Mouse (Mus musculus): ENCODE data around the gene Smarca4. TPM values are rescaled to one million over a fixed set of nuclear protein-coding genes. Genes with fewer than 3 reads are reported as not detected.
A peak's percentile ranks its signal among the peaks of the same experiment; 100 is the strongest.

The Smarca4 gene
- polyA plus RNA-seq, 1 experiment from 2014 or later = 183 TPM

DNA sequence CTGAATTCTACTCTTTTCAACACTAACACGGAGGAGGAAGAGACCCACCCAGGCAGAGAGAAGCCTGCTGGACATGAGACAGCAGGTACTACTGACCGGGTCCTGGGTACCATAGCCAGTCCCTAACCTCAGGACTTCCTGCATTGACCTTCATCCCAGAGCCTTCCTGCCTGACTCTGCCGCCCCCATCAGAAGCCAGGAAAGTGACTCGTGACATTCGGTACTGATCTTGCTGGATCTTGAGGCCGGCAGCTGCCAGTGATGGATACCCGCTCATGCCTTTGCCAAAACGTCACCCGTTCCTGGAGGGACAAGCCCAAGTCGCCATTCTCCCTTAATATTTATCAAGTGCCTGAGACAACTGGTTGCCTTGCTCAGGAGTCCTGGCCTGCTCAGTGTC, 132.5 kb downstream of the Smarca4 start:
- H3K4me1 ChIP-seq (replicated peaks) = no peaks in the 10 kb centered on the region
- no peak for ATAC-seq
- no peak overlapping the region for H3K9ac ChIP-seq (replicated peaks)
- no peak overlapping the region for H3K4me3 ChIP-seq (replicated peaks)
- H3K27ac ChIP-seq = 0 out of 2 replicates have a peak overlapping the region, but pooled peaks have one; percentile 26
- peaks cover 64% of the 10 kb centered on the region for H3K36me3 ChIP-seq
- 89% methylated on average over 10 of the region's 10 CpGs for WGBS
- H3K4me2 ChIP-seq (replicated peaks) = no peak overlapping the region
- no peaks in the 10 kb centered on the region for H3K27me3 ChIP-seq
- no peaks in the 10 kb centered on the region for H3K9me3 ChIP-seq

DNA sequence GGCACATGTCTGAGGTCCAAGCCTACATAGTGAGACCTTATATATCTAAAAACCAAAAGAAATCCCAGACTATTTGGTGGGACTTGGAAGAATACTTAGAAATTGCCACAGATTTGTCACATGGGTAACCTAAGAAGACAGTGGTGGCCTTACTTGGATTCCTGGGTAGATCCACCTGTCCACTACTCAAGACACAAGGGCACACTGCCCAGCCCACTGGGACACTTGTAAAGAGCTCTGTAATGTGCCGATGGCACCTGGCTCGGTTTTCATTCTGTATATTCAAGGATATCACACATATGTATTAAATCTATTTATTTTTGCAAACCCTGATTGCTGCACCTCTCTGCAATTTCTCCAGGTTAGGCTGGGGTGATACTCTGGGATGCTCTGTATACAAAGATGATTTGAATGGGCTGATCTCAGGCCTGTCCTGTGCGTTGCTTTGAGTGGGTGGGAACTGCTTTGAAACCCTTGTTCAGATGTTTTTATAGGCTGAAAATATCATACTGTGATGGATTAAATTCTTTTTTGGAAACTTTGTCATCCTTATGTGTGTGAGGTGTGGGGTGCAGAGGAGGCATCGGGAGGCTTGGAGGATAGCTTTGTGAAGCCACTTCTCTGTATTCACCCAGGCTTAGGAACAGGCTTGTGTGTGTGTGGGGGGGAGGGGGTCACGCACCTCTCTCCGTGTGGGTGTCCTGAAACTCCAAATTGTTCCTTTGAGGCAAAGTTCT, 133.6 kb downstream of the Smarca4 start:
- Histone ChIP-seq H3K4me3 (replicated peaks) (no peak overlapping the region), H3K27ac (no peak overlapping the region), H3K27me3 (no peaks in the 10 kb centered on the region), H3K36me3 (peaks cover 54% of the 10 kb centered on the region), H3K4me1 (replicated peaks) (no peaks in the 10 kb centered on the region), H3K4me2 (replicated peaks) (no peak overlapping the region), H3K9me3 (no peaks in the 10 kb centered on the region), H3K9ac (replicated peaks) (no peak overlapping the region)
- ATAC-seq = no peak
- WGBS = 89% methylated on average over 6 of the region's 6 CpGs

DNA sequence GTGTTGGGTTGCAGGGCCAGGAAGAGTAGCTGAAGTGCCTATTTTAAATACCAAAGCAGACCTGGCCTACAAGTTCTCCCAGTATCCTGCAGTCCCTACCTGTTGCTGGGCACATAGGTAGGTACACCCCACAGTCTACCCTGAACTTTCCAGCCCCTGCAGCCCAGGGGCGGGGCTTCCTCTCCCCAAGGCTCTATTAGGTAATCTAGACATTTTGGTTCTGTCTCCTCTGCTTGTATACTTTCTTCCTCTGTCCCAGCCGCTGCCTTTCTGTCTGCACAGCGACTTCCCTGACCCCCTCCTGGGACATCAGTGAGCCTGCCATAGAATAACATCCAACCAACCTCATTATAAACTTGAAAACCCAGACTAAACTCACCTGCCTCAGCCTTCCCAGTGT, 134.4 kb downstream of the Smarca4 start:
- Histone ChIP-seq H3K4me2 (replicated peaks) (no peak overlapping the region), H3K27me3 (no peaks in the 10 kb centered on the region), H3K9me3 (no peaks in the 10 kb centered on the region), H3K4me1 (replicated peaks) (no peaks in the 10 kb centered on the region), H3K9ac (replicated peaks) (no peak overlapping the region), H3K4me3 (replicated peaks) (no peak overlapping the region), H3K36me3 (peaks cover 45% of the 10 kb centered on the region), H3K27ac (no peak overlapping the region)
- ATAC-seq = no peak
- WGBS = 80% methylated on average over 3 of the region's 3 CpGs

DNA sequence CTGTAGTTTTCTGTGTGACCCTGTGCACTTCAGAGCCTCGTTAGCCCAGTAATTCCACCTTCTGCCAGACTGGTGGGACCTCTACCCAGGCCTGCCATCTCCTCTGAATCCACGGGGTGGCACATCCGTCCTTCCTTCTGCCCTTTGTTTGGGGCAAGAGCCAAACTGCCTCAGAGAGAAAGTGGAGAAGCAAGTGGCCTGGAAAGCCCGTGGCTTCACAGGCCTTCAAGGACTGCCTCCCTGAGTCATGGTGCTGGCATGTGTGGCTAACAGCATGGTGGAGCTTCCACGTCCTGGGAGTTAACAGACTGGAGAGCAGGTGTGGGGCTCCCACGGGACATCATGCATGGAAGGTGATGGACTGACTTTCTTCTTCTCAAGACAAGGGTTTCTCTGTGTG, 135.4 kb downstream of the Smarca4 start:
- 74% methylated on average over 6 of the region's 6 CpGs for WGBS
- H3K4me3 ChIP-seq (replicated peaks) = no peak overlapping the region
- no peak overlapping the region for H3K27ac ChIP-seq
- no peak overlapping the region for H3K4me2 ChIP-seq (replicated peaks)
- H3K4me1 ChIP-seq (replicated peaks) = no peaks in the 10 kb centered on the region
- no peak overlapping the region for H3K9ac ChIP-seq (replicated peaks)
- H3K9me3 ChIP-seq = no peaks in the 10 kb centered on the region
- no peak for ATAC-seq
- H3K27me3 ChIP-seq = no peaks in the 10 kb centered on the region
- H3K36me3 ChIP-seq = peaks cover 36% of the 10 kb centered on the region

DNA sequence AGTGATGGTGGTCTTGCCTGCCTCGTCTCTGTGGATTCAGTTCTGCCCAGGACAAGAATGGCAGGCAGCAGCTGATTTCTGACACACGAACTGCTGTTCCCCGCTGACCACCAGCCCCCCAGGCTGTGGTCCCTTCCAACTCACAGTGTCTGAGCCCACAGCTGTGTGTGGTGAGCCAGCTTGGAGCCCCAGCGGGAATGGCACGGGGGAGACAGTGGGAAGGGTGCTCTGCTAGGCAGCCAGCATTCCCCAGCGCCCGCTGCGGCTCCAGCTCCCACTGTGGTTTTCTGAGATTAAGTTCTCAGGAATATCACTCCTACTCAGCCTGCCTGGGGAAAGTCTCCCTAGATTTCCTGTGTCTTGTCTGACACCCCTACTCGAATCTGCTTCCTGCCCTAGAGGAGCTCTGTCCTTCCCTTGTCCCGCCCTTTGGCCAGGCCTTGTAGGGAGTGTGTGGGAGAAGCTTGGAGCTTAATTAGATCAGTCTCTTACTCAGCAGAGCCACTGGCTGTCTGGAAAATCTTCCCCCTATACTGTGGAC, 136.4 kb downstream of the Smarca4 start:
- no peaks in the 10 kb centered on the region for H3K4me1 ChIP-seq (replicated peaks)
- no peak overlapping the region for H3K4me2 ChIP-seq (replicated peaks)
- no peaks in the 10 kb centered on the region for H3K27me3 ChIP-seq
- no peak overlapping the region for H3K9ac ChIP-seq (replicated peaks)
- H3K4me3 ChIP-seq (replicated peaks) = no peak overlapping the region
- H3K36me3 ChIP-seq = peaks cover 26% of the 10 kb centered on the region
- 70% methylated on average over 10 of the region's 10 CpGs for WGBS
- no peak overlapping the region for H3K27ac ChIP-seq
- H3K9me3 ChIP-seq = no peaks in the 10 kb centered on the region
- ATAC-seq = no peak

MicroRNAs encoded within 50 kb of the gene (microRNA counts, 519-probe panel; counts per million panel counts)
- microRNA mmu-miR-1946b = 110 counts per million, percentile 56 among the panel's probes with 10 or more counts

Small RNA genes lying within 50 kb of the gene (microRNA-seq; reads per million reads assigned to microRNA genes)
- gene Mir1946b = not detected

Other genes with a start within 250 kb of the Smarca4 start
- gene Ilf3, start 248.3 kb upstream of the Smarca4 start, polyA plus RNA-seq (2015; fragmentation: Nextera tagmentation; extraction: Ambion mirVana) = 312 and 327 TPM in 2 replicates
- gene Qtrt1, start 204.3 kb upstream of the Smarca4 start, polyA plus RNA-seq (2015; fragmentation: Nextera tagmentation; extraction: Ambion mirVana) = 52.3 and 53.0 TPM in 2 replicates
- 66.9 and 71.8 TPM in 2 replicates for gene Dnm2, start 191.3 kb upstream of the Smarca4 start, polyA plus RNA-seq (2015; fragmentation: Nextera tagmentation; extraction: Ambion mirVana)
- gene Tmed1, start 105.9 kb upstream of the Smarca4 start, polyA plus RNA-seq (2015; fragmentation: Nextera tagmentation; extraction: Ambion mirVana) = 57.2 and 60.3 TPM in 2 replicates
- gene AB124611, start 90.0 kb upstream of the Smarca4 start, polyA plus RNA-seq (2015; fragmentation: Nextera tagmentation; extraction: Ambion mirVana) = 5.1 and 6.3 TPM in 2 replicates
- gene Carm1, start 69.3 kb upstream of the Smarca4 start, polyA plus RNA-seq (2015; fragmentation: Nextera tagmentation; extraction: Ambion mirVana) = 32.1 and 39.6 TPM in 2 replicates
- gene Timm29, start 23.4 kb upstream of the Smarca4 start, polyA plus RNA-seq (2015; fragmentation: Nextera tagmentation; extraction: Ambion mirVana) = 52.8 and 58.6 TPM in 2 replicates
- 28.7 and 28.8 TPM in 2 replicates for gene Yipf2, start 23.3 kb upstream of the Smarca4 start, polyA plus RNA-seq (2015; fragmentation: Nextera tagmentation; extraction: Ambion mirVana)
- gene Ldlr, start 107.3 kb downstream of the Smarca4 start, polyA plus RNA-seq (2015; fragmentation: Nextera tagmentation; extraction: Ambion mirVana) = 18.7 and 20.6 TPM in 2 replicates
- 36.2 and 44.6 TPM in 2 replicates for gene Spc24, start 144.1 kb downstream of the Smarca4 start, polyA plus RNA-seq (2015; fragmentation: Nextera tagmentation; extraction: Ambion mirVana)
- 3.3 and 4.3 TPM in 2 replicates for gene Kank2, start 182.6 kb downstream of the Smarca4 start, polyA plus RNA-seq (2015; fragmentation: Nextera tagmentation; extraction: Ambion mirVana)
- 0.24 and 0.43 TPM in 2 replicates for gene Angptl8, start 219.3 kb downstream of the Smarca4 start, polyA plus RNA-seq (2015; fragmentation: Nextera tagmentation; extraction: Ambion mirVana)
- 14.2 and 17.0 TPM in 2 replicates for gene Dock6, start 236.5 kb downstream of the Smarca4 start, polyA plus RNA-seq (2015; fragmentation: Nextera tagmentation; extraction: Ambion mirVana)